Mouse (Mus musculus) retina, postnatal 7 days (tissue): ENCODE measurements around the gene G3bp1.
A peak's percentile ranks its signal among the peaks of the same experiment; 100 is the strongest.

ENCODE experiments used
- DNase-seq: peaks from one replicate; pipeline ENCODE4 v3.0.0-alpha.2; 2012; ENCODE audit warnings: low read depth, low spot score

The G3bp1 gene

GRCm38 (mm10) chr11:55469048-55469843, at the start of gene G3bp1:
G3bp1 (plus strand) TSS chr11:55469685.
- peak; percentile 98 for DNase-seq

DNA sequence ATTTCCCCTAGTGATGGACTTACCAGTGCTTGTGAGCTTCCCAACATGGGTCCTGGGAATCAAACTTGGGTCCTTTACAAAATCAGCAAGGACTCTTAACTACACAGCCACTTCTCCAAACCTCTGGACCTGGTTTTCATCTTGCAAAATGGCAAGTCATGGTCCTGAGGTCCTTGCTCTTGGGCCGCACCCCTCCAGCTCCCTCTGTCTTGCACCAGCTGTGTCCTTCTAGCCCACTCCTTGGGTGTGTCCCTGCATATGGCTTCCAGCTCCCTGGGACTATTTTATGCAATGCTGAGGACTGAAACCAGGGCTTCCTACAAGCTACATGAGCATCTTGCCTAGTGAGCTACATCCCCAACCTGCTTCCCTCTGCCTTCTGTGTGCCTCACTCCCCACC, 46.5 kb upstream of the G3bp1 start, which contains the start of gene Sparc:
TSS of gene Sparc (minus strand) at position 206 of the 400 bp plus-strand sequence.
- DNase-seq = no peak

DNA sequence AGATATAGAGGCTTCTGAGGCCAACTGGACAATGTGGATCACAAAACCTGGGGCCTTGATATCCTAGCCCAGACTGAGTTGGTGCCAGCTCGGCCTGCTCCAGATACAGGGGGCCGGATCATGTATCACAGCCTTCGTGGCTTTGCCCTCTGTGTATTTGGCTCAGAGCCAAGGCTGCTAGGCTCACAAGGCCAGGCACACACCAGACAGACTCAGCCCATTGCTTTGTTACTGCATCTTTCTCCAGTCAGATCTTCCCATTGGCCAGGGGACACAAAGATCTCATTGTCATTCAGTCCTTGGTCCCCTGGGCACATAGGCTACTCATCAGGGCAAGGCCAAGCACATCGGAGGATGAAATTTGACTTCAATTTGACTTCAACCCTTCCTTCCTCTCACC, 45.7 kb upstream of the G3bp1 start:
- no peak for DNase-seq

DNA sequence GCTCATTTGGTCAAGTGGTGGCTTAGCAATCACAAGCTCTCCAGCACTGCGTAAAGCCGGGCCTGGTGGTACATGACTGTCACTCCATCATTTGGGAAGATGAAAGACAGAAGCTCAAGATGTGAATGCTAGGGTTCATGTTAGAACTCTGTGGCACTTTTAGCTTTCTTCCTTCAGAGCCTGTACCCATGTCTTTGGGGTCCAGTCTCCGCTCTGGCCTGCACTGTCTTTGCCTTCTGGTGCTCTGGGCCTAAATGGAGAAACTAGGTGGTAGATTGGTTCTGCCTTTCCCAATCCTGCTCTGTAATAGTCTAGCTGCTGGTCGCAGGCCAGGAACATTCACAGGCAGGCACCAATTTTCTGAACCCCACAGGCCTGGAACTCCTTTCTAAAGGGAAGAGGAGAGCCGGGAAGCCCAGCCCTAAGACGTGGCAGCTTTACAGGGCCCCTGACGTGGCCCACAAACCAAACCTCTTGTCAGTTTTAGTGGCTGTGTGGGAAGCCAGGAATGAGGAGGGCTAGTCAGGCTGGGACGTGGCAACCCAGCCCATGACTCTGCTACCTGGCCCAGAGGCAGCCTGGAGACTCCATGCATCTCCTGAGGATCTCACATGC, 44.6 kb upstream of the G3bp1 start:
- DNase-seq = no peak

GRCm38 (mm10) chr11:55428186-55429012, 41.1 kb upstream of the G3bp1 start:
- no peak for DNase-seq

DNA sequence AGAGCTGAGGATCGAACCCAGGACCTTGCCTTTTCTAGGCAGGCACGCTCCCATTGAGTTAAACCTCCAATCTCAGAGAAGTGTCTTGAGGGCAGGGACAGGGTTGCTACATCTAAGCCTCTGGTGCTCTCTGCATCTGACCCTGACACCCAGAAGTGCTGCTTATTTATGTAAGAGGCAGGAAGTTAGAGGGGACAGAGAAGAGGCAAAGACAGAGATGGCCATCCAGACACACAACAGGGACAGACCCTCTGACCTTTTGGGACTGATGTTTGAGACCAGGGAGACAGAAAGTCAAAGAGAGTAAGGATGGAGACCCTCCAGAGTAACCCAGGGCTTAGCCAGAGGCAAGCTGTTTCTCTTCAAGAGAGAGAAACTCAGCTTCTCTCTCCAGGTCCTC, 39.5 kb upstream of the G3bp1 start:
- no peak for DNase-seq

DNA sequence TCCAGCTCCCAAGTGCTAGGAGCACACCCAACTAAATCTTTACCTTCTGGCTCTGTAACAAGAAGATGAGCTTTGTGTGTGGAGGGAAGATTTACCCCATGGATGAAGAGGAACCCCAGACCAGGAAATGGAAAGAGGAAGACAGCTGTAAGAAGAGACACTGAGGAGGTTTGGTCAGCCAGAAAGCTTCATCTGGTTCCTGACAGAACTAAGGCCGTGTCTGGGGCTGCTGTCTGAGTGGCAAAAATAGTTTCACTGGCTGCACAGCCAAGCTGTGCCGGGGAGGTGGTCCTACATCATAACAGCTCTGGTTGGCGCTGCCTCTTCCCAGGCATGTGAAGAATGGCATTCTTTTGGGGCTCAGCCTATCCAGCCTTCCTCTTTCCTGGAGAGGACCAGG, 36.5 kb upstream of the G3bp1 start:
- no peak for DNase-seq

- no peak for DNase-seq
These were observed 33.4 kb upstream of the G3bp1 start for GRCm38 (mm10) chr11:55436089-55436488.

DNA sequence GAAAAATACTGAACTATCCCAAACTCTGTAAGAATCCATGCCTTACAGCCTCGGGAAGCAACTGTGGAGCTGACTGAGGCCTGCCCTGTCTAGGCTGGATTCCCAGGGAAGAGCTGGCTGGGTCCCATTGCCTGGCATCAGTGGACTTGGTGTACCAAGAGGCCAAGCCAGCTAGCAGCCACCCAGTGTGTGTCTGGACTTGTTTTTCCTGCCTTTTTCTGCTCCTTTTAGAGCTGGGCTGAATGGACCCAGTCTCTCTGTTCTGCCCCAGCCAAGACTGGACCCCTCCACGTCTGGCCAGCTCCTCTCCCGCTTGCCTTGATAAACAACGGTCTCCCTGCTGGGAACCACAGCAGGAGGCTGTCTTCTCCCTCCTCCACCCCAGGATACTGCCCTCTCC, 31.5 kb upstream of the G3bp1 start:
- no peak for DNase-seq

DNA sequence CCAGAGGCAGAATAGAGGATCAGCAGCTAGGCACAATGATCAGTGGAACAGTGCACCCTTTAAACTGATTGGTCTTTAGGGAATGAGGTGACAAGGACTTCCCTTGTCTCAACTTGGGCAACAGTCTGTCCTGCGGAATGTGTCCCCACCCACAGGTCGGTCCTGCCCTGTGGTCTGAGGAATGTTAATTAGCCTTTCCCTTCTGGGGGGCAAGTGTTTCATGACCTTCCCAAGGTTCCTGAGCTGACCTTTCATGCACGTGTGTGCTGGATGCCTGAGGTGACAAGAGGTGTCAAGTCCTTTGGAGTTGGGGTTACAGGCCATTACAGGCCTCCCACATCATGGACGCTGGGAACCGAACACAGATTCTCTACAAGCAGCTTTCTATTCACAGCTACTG, 29.8 kb upstream of the G3bp1 start:
- DNase-seq = no peak

- DNase-seq = peak; percentile 55
These were observed 24.7 kb upstream of the G3bp1 start for GRCm38 (mm10) chr11:55444772-55445171.

DNA sequence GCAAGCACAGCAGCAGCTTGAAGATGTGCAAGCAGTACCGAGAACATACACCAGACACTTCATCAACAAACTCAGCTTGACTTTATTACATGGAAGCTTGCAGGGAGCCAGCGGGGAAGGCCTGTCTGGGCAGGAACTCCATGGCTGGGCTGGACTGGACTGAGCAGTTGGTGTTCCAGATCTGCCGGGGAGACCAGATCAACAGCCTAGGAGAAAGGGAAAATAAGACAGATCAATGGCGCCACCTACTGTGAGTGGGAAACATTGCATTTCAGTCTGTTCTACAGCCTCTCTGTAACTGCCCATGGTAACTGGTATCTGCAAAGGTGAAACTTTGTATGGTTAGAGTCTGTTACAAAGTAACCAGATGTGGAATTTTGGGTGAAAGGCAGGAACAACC, 22.9 kb upstream of the G3bp1 start:
- peak; percentile 79 for DNase-seq

- no peak for DNase-seq
These were observed 20.0 kb upstream of the G3bp1 start for GRCm38 (mm10) chr11:55449531-55449930.

DNA sequence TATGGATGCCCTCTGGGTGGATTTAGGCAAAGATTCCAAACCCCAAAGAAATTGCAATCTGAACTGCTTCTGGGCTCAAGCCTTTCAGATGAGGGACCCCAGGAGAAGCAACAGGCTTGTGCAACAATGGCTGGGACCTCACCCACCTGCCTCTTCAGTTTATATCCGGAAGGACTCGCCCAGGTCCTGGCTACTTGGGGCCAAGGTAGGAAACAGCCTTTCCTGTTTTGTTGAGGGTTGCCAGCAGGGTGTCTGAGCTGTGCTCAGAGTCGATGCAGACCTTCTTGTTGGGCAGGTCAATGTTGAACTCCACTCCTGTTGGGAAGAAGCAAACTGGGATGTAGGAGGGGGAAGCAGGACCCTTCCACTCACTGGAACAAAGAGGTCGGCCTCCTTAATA, 19.2 kb upstream of the G3bp1 start:
- no peak for DNase-seq

GRCm38 (mm10) chr11:55453640-55454039, 15.8 kb upstream of the G3bp1 start:
- no peak for DNase-seq

GRCm38 (mm10) chr11:55455166-55455565, 14.3 kb upstream of the G3bp1 start:
- DNase-seq = no peak

- DNase-seq = no peak
These were observed 11.0 kb upstream of the G3bp1 start for GRCm38 (mm10) chr11:55458501-55458900.

GRCm38 (mm10) chr11:55459850-55460558, 9.5 kb upstream of the G3bp1 start:
- DNase-seq = no peak

DNA sequence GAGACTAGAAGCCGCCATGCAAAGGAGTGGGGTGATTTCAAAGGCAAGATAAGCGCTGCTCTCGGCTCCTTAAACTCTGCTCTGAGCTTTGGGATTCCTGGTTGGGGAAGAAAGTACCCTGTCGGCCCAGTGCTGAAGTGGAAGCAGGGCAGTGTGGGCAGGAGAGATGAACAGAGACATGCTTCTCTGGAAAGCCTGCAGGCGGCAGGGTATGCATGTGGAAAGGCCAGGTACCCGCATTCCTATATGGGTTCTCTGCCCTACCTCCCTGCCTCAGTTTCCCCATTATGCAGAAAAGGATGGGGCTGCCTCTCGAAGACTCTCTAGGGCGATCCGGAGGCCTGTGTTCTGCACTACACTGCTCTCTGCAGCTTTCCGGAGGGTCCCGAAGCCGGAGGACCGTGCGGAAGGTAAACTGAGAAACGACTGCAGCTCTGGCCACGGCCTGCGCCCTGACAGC, 8.9 kb upstream of the G3bp1 start:
- DNase-seq = no peak

GRCm38 (mm10) chr11:55461019-55461645, 8.4 kb upstream of the G3bp1 start, which contains the start of gene Atox1:
Atox1 (minus strand) TSS chr11:55461239.
- DNase-seq = peak; percentile 89

DNA sequence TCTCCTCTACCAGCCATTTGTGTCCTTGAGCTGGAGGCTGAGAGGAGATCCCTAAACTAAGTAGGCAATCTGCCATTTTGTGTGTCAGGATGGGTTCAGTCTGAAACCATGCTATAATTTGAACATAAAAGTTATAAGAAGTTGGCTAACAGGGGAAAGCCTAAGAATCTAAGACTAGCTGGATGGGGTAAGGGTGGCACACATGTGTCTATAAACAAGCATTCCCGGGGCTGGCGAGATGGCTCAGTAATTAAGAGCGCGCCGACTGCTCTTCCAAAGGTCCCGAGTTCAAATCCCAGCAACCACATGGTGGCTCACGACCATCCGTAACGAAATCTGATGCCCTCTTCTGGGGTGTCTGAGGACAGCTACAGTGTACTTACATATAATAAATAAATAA, 7.3 kb upstream of the G3bp1 start:
- DNase-seq = no peak
